Mouse (Mus musculus): ENCODE data around the gene Cyp2d11.
"Not testable (repeated sequence)": the region's sequence is repeated elsewhere in the genome, so short reads cannot be mapped to it uniquely, and the experiment has no call there.

Gene Cyp2d11

GRCm38 (mm10) chr15:82393922-82394321 is at the start of gene Cyp2d11:
Cyp2d11 (minus strand) TSS chr15:82394022.
- not testable (repeated sequence) for DNase-seq (ENCODE audit: low spot score)

- DNase-seq (ENCODE audit: low spot score): no peak
These were observed 44.3 kb upstream of the Cyp2d11 start for GRCm38 (mm10) chr15:82437975-82438617.

- DNase-seq (ENCODE audit: low spot score): no peak
These were observed 41.8 kb upstream of the Cyp2d11 start for GRCm38 (mm10) chr15:82435606-82436005.

- no peak for DNase-seq (ENCODE audit: low spot score)
These were observed 41.2 kb upstream of the Cyp2d11 start for GRCm38 (mm10) chr15:82435011-82435410.

GRCm38 (mm10) chr15:82434541-82434940 is 40.7 kb upstream of the Cyp2d11 start:
- DNase-seq (ENCODE audit: low spot score): no peak

GRCm38 (mm10) chr15:82433621-82434020 is 39.8 kb upstream of the Cyp2d11 start:
- DNase-seq (ENCODE audit: low spot score): no peak

- DNase-seq (ENCODE audit: low spot score): no peak
These were observed 39.3 kb upstream of the Cyp2d11 start, which contains the start of gene Cyp2d9 for GRCm38 (mm10) chr15:82433137-82433536. Cyp2d9 (plus strand) TSS chr15:82433437.

- DNase-seq (ENCODE audit: low spot score): no peak
These were observed 29.6 kb upstream of the Cyp2d11 start for GRCm38 (mm10) chr15:82423471-82423870.

- DNase-seq (ENCODE audit: low spot score): no peak
These were observed 29.1 kb upstream of the Cyp2d11 start for GRCm38 (mm10) chr15:82422935-82423334.

- no peak for DNase-seq (ENCODE audit: low spot score)
These were observed 24.8 kb upstream of the Cyp2d11 start for GRCm38 (mm10) chr15:82418616-82419015.

- DNase-seq (ENCODE audit: low spot score): peak; percentile 81
These were observed 23.3 kb upstream of the Cyp2d11 start for GRCm38 (mm10) chr15:82416797-82417789.

GRCm38 (mm10) chr15:82407536-82407935 is 13.7 kb upstream of the Cyp2d11 start:
- no peak for DNase-seq (ENCODE audit: low spot score)

GRCm38 (mm10) chr15:82406981-82407380 is 13.2 kb upstream of the Cyp2d11 start, which contains the start of gene Cyp2d10:
Cyp2d10 (minus strand) TSS chr15:82407195.
- no peak for DNase-seq (ENCODE audit: low spot score)

- no peak for DNase-seq (ENCODE audit: low spot score)
These were observed 10.3 kb upstream of the Cyp2d11 start for GRCm38 (mm10) chr15:82404163-82404562.

GRCm38 (mm10) chr15:82403606-82404005 is 9.8 kb upstream of the Cyp2d11 start:
- no peak for DNase-seq (ENCODE audit: low spot score)

GRCm38 (mm10) chr15:82402741-82403140 is 8.9 kb upstream of the Cyp2d11 start:
- DNase-seq (ENCODE audit: low spot score): no peak

- no peak for DNase-seq (ENCODE audit: low spot score)
These were observed 8.3 kb upstream of the Cyp2d11 start for GRCm38 (mm10) chr15:82402106-82402505.

GRCm38 (mm10) chr15:82401516-82401915 is 7.7 kb upstream of the Cyp2d11 start:
- no peak for DNase-seq (ENCODE audit: low spot score)

GRCm38 (mm10) chr15:82395955-82396354 is 2.1 kb upstream of the Cyp2d11 start:
- not testable (repeated sequence) for DNase-seq (ENCODE audit: low spot score)

- DNase-seq (ENCODE audit: low spot score): not testable (repeated sequence)
These were observed 3.9 kb downstream of the Cyp2d11 start for GRCm38 (mm10) chr15:82389916-82390315.

- no peak for DNase-seq (ENCODE audit: low spot score)
These were observed 8.1 kb downstream of the Cyp2d11 start for GRCm38 (mm10) chr15:82385729-82386128.

- DNase-seq (ENCODE audit: low spot score): no peak
These were observed 11.4 kb downstream of the Cyp2d11 start for GRCm38 (mm10) chr15:82382441-82382840.

GRCm38 (mm10) chr15:82380714-82381062 is 13.1 kb downstream of the Cyp2d11 start:
- DNase-seq (ENCODE audit: low spot score): no peak

Data from retina, embryonic 14.5 days (tissue).